Mouse (Mus musculus): ENCODE data around the gene D130043K22Rik. TPM values are rescaled to one million over a fixed set of nuclear protein-coding genes. Genes with fewer than 3 reads are reported as not detected.
A peak's percentile ranks its signal among the peaks of the same experiment; 100 is the strongest.

The D130043K22Rik gene
- 0.60 and 0.78 TPM in 2 replicates for polyA plus RNA-seq (2016; fragmentation: Nextera tagmentation; extraction: Ambion mirVana)

DNA sequence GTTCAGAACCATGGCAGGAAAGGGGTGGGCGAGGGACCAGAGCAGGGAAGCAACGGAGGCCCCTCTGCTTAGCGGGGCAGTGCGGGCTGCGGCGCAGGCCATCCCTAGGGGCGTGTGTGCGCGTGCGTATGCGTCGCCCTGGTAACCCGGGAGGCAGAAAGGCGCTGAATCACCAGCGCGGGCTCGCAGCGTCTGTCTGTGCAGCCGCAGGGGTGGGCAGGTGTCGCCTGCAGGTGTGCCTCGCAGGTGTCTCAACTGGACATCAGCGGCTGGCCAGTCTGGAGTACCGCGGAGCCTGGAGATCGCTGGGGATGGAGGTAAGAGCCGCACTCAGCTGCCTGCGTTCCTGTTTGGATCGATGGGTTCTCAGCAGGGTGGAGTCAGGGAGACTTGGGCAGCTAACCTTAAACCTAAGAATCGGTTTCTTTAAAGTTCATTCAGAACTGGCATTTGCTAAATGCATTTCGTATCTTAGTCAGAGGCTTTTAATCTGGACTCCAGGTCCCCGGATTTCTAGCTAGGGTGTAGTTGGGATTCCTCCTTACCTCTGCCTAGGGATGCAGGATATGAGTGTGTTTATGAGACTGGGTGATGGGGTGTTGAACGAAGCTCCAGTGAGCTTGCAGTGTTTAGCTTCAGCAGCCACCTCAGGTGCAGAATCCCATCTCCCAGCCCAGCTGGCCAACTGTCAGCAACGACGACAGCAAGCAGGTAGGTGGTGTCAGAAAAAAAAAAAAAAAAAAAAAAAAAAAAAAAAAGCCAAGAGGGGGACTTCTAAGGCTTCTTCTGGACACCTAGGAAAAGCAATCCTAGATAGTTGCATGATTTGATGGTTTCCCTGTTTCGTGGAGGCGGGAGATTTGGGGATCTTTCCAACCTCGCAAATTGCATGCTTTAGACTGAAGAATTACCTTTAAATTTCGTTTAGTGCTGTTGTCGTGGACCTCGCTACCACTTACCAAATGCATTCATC lies at the start of gene D130043K22Rik:
Gene D130043K22Rik, plus strand, starts transcription at position 153 of the 973 bp plus-strand sequence.
- H3K4me1 ChIP-seq (replicated peaks), result peaks cover 13% of the 10 kb centered on the region
- DNase-seq (ENCODE audit: low spot score), result peak; percentile 73
- WGBS, result 12% methylated on average over 40 of the region's 40 CpGs
- H3K9me3 ChIP-seq, result no peaks in the 10 kb centered on the region
- H3K36me3 ChIP-seq, result peaks cover 24% of the 10 kb centered on the region
- no peaks in the 10 kb centered on the region for H3K27me3 ChIP-seq (ENCODE audit: insufficient read depth, poor library complexity, severe bottlenecking)
- peak within 1 kb of the TSS; percentile 54 for H3K27ac ChIP-seq
- peak within 1 kb of the TSS; percentile 60 for H3K4me3 ChIP-seq

- Histone ChIP-seq H3K4me1 (replicated peaks) (peaks cover 19% of the 10 kb centered on the region), H3K9me3 (no peaks in the 10 kb centered on the region), H3K4me3 (no peak overlapping the region), H3K36me3 (no peaks in the 10 kb centered on the region), H3K27me3 (ENCODE audit: insufficient read depth, poor library complexity, severe bottlenecking) (no peaks in the 10 kb centered on the region), H3K27ac (no peak overlapping the region)
- 97% methylated on average over 4 of the region's 4 CpGs for WGBS
- no peak for DNase-seq (ENCODE audit: low spot score)
Observed at GRCm38 (mm10) chr13:24798686-24799085, 46.2 kb upstream of the D130043K22Rik start.

DNA sequence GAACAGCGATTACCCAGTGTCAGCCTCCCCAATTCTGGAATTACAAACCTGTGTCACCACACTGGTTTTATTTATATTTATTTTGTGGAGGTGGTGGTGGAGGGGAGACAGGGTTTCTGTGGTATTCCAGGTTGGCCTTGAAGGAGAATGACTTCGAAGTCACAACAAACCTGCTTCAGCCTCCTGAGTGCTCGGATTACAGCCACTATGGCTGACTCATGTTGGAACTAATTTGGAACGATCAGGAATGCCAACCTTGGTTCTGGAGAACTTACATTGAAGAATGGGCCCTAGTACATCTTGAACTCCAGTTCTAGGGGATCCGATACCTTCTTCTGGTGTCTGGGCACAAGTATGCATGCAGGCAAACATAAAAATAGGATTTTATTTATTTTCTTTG lies 45.6 kb upstream of the D130043K22Rik start:
- Histone ChIP-seq H3K4me3 (peak overlapping the region; percentile 97), H3K27me3 (ENCODE audit: insufficient read depth, poor library complexity, severe bottlenecking) (no peaks in the 10 kb centered on the region), H3K9me3 (no peaks in the 10 kb centered on the region), H3K27ac (peak overlapping the region; percentile 99; the same call in 1 of the 2 replicates), H3K36me3 (no peaks in the 10 kb centered on the region), H3K4me1 (replicated peaks) (peaks cover 26% of the 10 kb centered on the region)
- 75% methylated on average over 5 of the region's 5 CpGs for WGBS
- DNase-seq (ENCODE audit: low spot score), result no peak

DNA sequence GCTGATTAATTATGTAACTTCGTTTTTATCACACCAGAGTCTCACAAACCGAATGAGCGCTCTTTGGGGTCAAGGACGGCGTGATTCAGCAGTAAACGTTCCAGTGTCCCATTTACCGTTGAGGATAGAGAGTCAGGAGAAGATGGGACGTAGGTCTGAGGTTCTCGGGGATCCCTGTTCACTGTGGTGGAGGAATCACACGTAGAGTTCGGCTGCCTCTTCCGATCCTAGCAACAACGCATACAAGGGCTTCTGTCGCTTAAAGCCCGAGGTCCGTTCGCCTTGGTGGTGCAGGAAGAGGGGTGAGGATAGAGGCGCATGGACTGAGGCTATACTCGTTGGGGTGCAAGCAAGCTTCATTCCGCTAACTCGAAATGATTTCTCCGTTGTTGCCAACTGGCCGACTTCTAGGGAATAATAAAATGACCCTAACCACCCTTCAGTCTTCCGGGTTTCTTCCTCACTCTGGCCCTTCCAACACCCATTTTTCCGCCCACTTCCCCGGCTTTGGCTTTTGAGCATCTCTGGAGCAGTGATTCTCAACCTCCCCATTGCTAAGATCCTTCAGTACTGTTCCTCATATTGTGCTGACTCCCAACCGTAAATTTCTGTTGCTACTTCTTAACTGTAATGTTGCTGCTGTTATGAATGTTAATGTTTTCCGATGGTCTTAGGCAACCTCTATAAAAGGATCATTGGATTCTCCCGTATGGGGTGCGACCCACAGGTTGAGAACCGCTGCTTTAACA lies 44.8 kb upstream of the D130043K22Rik start:
- under 1% methylated on average over 31 of the region's 31 CpGs for WGBS
- Histone ChIP-seq H3K27me3 (ENCODE audit: insufficient read depth, poor library complexity, severe bottlenecking) (no peaks in the 10 kb centered on the region), H3K9me3 (no peaks in the 10 kb centered on the region), H3K36me3 (peaks cover 5% of the 10 kb centered on the region), H3K4me1 (replicated peaks) (peaks cover 33% of the 10 kb centered on the region), H3K27ac (peak overlapping the region; percentile 99), H3K4me3 (peak overlapping the region; percentile 97)
- peak; percentile 54 for DNase-seq (ENCODE audit: low spot score)

GRCm38 (mm10) chr13:24800674-24801307 lies 44.1 kb upstream of the D130043K22Rik start:
- H3K36me3 ChIP-seq, result peaks cover 12% of the 10 kb centered on the region
- peak; percentile 98 for DNase-seq (ENCODE audit: low spot score)
- H3K27ac ChIP-seq, result peak overlapping the region; percentile 99
- H3K27me3 ChIP-seq (ENCODE audit: insufficient read depth, poor library complexity, severe bottlenecking), result no peaks in the 10 kb centered on the region
- peak overlapping the region; percentile 97 for H3K4me3 ChIP-seq
- WGBS, result under 1% methylated on average over 42 of the region's 42 CpGs
- H3K9me3 ChIP-seq, result no peaks in the 10 kb centered on the region
- peaks cover 33% of the 10 kb centered on the region for H3K4me1 ChIP-seq (replicated peaks)

- no peak for DNase-seq (ENCODE audit: low spot score)
- Histone ChIP-seq H3K9me3 (no peaks in the 10 kb centered on the region), H3K4me1 (replicated peaks) (peaks cover 33% of the 10 kb centered on the region), H3K27me3 (ENCODE audit: insufficient read depth, poor library complexity, severe bottlenecking) (no peaks in the 10 kb centered on the region), H3K4me3 (peak within 1 kb of the TSS; percentile 97), H3K36me3 (peaks cover 19% of the 10 kb centered on the region), H3K27ac (peak within 1 kb of the TSS; percentile 99)
- WGBS, result under 1% methylated on average over 74 of the region's 74 CpGs
Observed at GRCm38 (mm10) chr13:24801308-24801921, 43.5 kb upstream of the D130043K22Rik start, which contains the start of gene BC005537. Gene BC005537 (plus strand): TSS chr13:24801657.

GRCm38 (mm10) chr13:24802131-24802691 lies 42.7 kb upstream of the D130043K22Rik start:
- Histone ChIP-seq H3K27me3 (ENCODE audit: insufficient read depth, poor library complexity, severe bottlenecking) (no peaks in the 10 kb centered on the region), H3K4me3 (peak overlapping the region; percentile 97), H3K27ac (peak overlapping the region; percentile 99), H3K4me1 (replicated peaks) (peaks cover 33% of the 10 kb centered on the region), H3K36me3 (peaks cover 26% of the 10 kb centered on the region), H3K9me3 (no peaks in the 10 kb centered on the region)
- under 1% methylated on average over 26 of the region's 26 CpGs for WGBS
- DNase-seq (ENCODE audit: low spot score), result peak; percentile 24

DNA sequence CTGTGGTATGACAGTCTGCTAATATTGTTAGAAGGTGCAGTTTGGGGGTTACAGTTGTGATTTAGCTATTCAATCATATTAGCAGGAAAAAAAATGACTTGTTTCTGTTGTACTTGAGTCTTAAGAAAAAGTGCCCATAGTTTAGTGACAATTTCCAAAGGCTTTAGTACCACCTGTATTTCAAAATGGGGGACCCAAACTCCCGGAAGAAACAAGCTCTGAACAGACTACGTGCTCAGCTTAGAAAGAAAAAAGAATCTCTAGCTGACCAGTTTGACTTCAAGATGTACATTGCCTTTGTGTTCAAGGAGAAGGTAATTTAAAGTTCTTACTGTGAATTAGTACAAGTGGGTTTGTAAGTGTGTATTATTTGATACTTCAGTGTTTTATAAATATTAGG lies 41.7 kb upstream of the D130043K22Rik start:
- Histone ChIP-seq H3K36me3 (peaks cover 36% of the 10 kb centered on the region), H3K9me3 (no peaks in the 10 kb centered on the region), H3K27ac (no peak overlapping the region), H3K27me3 (ENCODE audit: insufficient read depth, poor library complexity, severe bottlenecking) (no peaks in the 10 kb centered on the region), H3K4me1 (replicated peaks) (peaks cover 33% of the 10 kb centered on the region), H3K4me3 (peak overlapping the region; percentile 97)
- no peak for DNase-seq (ENCODE audit: low spot score)
- 44% methylated on average over 2 of the region's 2 CpGs for WGBS

DNA sequence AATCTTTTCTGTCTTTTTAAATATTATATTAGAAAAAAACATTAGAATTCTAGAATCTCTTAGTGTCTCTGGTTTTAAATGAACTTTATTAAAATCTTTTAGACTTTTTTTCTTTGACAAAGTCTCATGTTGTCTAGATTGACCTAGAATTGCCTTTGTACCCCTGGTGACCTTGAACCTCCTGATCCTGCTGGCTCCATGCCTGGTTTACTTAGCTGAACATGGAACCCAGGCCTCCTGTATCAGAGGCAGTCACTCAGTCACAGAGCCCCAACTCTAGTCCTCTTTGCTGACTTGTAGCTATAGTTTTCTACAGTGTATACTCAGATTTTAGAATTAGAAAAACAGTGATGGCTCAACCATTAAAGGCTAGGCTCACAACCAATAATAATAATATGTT lies 38.9 kb upstream of the D130043K22Rik start:
- H3K9me3 ChIP-seq, result no peaks in the 10 kb centered on the region
- H3K4me1 ChIP-seq (replicated peaks), result peaks cover 26% of the 10 kb centered on the region
- H3K36me3 ChIP-seq, result peaks cover 65% of the 10 kb centered on the region
- H3K4me3 ChIP-seq, result no peak overlapping the region
- H3K27ac ChIP-seq, result no peak overlapping the region
- no peaks in the 10 kb centered on the region for H3K27me3 ChIP-seq (ENCODE audit: insufficient read depth, poor library complexity, severe bottlenecking)
- no peak for DNase-seq (ENCODE audit: low spot score)

GRCm38 (mm10) chr13:24812521-24812920 lies 32.4 kb upstream of the D130043K22Rik start:
- Histone ChIP-seq H3K9me3 (no peaks in the 10 kb centered on the region), H3K27me3 (ENCODE audit: insufficient read depth, poor library complexity, severe bottlenecking) (no peaks in the 10 kb centered on the region), H3K4me3 (no peak overlapping the region), H3K36me3 (peaks cover 94% of the 10 kb centered on the region), H3K27ac (no peak overlapping the region), H3K4me1 (replicated peaks) (no peaks in the 10 kb centered on the region; the same call in 1 of the 2 replicates)
- DNase-seq (ENCODE audit: low spot score), result no peak
- 97% methylated on average over 2 of the region's 2 CpGs for WGBS

GRCm38 (mm10) chr13:24814616-24815015 lies 30.3 kb upstream of the D130043K22Rik start:
- Histone ChIP-seq H3K27me3 (ENCODE audit: insufficient read depth, poor library complexity, severe bottlenecking) (no peaks in the 10 kb centered on the region), H3K4me3 (no peak overlapping the region), H3K36me3 (peaks cover 84% of the 10 kb centered on the region), H3K9me3 (no peaks in the 10 kb centered on the region), H3K27ac (no peak overlapping the region), H3K4me1 (replicated peaks) (no peaks in the 10 kb centered on the region; the same call in 1 of the 2 replicates)
- no peak for DNase-seq (ENCODE audit: low spot score)
- WGBS, result 79% methylated on average over 1 of the region's 1 CpGs

Data from hindbrain, embryonic 10.5 days (tissue).